Mouse (Mus musculus) gastrocnemius, adult 8-10 months (tissue): ENCODE measurements around the gene Ssrp1. TPM values are rescaled to one million over a fixed set of nuclear protein-coding genes. Genes with fewer than 3 reads are reported as not detected.
A peak's percentile ranks its signal among the peaks of the same experiment; 100 is the strongest.

Experiments used
- DNase-seq, 2 experiments: peaks; one replicate each; pipeline ENCODE4 v3.0.0; 2022; ENCODE audit warnings: low spot score in 2 of 2
- total RNA-seq, 4 experiments: library from RNA; stranded (reverse); gene quantifications; 2 replicates each; pipeline ENCODE4 v1.2.4; 2022

Ssrp1 gene
- total RNA-seq, 4 experiments from 2014 or later: 20.2 to 27.0 (median 23.5) TPM

- DNase-seq: no peak
These were observed 457 bp upstream of the Ssrp1 start for GRCm38 (mm10) chr2:85036507-85037046.

DNA sequence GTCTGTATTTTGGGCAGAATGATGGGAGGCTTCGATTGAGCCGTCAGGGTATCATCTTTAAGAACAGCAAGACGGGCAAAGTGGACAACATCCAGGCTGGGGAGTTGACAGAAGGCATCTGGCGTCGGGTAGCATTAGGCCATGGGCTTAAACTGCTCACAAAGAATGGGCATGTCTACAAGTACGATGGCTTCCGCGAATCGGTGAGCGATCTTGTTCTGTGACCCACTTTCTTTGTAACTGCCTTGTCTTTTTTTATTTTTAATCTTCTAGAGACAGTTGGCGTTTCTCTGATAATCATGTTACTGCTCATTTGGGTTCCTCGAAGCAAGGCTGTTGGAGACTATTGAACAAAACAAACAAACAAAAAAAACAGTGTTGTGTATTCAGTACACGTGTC is 1.3 kb downstream of the Ssrp1 start:
- no peak for DNase-seq

GRCm38 (mm10) chr2:85043623-85044022 is 6.6 kb downstream of the Ssrp1 start:
- DNase-seq: no peak

- DNase-seq: no peak
These were observed 9.2 kb downstream of the Ssrp1 start for GRCm38 (mm10) chr2:85046222-85046621.

GRCm38 (mm10) chr2:85047081-85047480 is 10.0 kb downstream of the Ssrp1 start:
- DNase-seq: no peak

- DNase-seq: peak; percentile 99
These were observed 10.6 kb downstream of the Ssrp1 start, which contains the start of gene Tnks1bp1 for GRCm38 (mm10) chr2:85047596-85048167. TSS of gene Tnks1bp1 (plus strand) at chr2:85048022.

DNA sequence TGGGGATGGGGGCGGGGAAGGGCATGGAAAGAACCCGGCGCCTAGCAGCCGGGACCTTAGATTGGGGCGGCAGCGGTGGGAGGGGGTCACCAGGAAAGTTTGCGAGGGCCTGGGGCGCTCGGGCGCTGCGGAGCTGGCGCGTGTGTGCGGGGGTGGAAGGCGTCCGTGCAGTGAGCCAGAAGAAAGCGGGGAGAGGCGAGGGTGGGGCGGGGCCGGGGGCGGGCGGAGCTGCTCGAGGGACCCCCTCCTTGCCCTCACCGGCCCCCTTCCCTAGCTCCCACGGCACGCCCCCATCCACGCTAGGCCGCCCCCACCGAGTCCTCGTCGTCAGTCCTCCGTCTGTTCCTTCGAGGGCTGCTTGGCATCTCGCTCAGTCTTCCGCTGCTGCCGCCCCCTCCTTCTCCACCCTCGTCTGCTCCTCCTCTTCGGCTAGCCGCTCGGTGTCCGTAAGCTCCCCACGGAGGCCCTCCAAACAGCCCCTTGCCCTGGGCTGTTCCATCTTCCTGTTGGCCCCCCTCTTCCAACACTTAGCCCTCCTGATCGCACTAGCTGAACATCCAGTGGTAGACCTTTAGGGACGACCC is 11.2 kb downstream of the Ssrp1 start:
- peak; percentile 55 to 71 for DNase-seq

- no peak for DNase-seq
These were observed 12.2 kb downstream of the Ssrp1 start for GRCm38 (mm10) chr2:85049277-85049676.

- DNase-seq: peak; percentile 64 to 73
These were observed 13.1 kb downstream of the Ssrp1 start for GRCm38 (mm10) chr2:85050001-85050634.

DNA sequence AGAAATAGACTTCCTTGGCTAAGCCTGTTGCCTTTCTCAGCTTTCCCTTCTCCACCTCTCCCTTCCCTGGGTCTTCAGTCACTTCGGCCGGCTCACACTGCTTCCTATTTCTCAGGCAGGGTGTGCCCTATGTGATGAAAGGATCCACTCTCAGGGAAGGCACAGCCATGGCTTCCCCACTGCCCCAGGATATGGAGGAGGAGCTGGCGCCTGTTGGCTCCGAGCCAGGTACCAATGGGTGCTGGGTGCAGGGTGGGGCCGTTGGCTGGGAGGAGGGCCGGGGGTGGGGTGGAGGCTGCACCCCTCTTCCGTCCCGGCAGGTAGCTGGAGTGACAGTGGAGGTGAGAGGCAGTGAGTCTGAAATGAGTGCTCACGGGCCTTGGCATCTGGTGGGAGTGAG is 13.7 kb downstream of the Ssrp1 start:
- DNase-seq: peak in 1 of 2 experiments; percentile 35

- DNase-seq: no peak
These were observed 16.3 kb downstream of the Ssrp1 start for GRCm38 (mm10) chr2:85053192-85053816.

- DNase-seq: no peak
These were observed 19.7 kb downstream of the Ssrp1 start for GRCm38 (mm10) chr2:85056711-85057110.

DNA sequence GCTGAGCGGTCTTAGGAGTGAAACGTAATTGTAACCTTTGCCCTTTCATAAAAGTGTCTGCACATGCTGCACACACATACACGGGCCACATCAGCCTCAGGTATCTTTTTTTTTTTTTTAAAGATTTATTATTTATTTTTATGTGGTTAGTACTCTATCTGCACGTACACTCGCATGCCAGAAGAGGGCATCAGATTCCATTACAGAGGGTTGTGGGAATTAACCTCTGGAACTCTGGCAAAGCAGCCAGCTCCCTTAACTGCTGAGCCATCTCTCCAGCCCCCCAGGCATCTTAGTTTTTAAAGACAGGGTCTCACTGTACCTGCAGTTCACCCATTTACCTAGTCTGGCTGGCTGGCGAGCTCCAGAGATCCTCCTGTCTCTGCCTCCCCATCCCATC is 22.6 kb downstream of the Ssrp1 start:
- DNase-seq: no peak

- DNase-seq: peak; percentile 62 to 63
These were observed 23.6 kb downstream of the Ssrp1 start for GRCm38 (mm10) chr2:85060591-85061060.

- peak in 1 of 2 experiments; percentile 31 for DNase-seq
These were observed 24.1 kb downstream of the Ssrp1 start for GRCm38 (mm10) chr2:85061107-85061541.

DNA sequence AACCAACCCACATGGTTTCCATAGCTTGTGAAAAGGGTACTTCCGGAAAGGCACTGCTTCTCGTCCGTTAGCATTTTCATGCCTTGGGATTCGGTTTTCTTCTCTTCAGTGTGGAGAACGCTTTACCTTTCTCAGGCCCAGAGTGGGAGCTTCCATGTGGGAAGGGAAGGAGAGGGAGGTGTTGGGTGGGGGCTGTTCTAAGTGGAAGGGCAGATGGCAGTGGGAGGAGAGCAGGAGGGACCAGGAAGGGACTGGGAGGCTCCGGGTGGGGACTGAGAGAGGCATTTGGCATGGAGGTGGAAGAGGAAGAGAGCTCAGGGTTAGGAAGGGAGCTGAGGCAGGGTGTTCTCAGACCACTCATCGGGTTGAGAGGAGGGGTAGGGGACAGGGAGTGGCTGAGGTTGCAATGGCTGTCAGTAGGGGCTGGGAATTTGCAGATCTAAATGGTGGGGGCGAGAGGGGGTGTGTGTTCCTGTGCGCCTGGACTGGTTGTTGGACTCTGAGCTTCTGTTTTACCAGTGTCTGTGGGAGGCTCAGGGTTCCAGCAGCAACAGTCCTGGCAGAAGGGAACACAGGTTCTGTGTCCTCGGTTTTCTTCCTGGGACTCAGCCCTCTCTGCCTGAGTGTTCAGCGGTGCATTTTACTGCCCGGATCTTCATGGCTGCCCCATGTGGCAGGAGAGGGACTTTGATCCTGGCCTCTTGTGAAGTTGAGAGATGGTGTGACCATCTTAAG is 28.3 kb downstream of the Ssrp1 start:
- DNase-seq: no peak

DNA sequence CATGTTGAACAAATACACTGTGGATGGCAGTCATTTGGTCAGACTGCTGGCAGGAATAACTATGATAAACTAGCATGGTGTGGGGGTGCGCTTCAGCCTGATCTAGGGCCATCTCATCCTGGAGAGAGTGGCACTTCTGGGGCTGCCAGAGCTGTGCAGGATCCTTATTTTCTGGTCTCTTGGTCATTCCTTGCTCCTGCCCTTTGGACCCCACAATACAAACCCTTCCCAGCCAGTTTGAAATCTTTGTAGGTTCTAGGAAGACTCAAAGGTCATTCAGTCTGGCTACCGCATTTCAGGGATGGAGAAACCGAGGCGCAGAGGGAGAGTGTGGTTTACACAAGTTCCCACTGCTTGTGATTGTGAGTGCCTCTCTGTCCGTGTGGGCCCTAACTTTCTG is 29.9 kb downstream of the Ssrp1 start:
- no peak for DNase-seq

DNA sequence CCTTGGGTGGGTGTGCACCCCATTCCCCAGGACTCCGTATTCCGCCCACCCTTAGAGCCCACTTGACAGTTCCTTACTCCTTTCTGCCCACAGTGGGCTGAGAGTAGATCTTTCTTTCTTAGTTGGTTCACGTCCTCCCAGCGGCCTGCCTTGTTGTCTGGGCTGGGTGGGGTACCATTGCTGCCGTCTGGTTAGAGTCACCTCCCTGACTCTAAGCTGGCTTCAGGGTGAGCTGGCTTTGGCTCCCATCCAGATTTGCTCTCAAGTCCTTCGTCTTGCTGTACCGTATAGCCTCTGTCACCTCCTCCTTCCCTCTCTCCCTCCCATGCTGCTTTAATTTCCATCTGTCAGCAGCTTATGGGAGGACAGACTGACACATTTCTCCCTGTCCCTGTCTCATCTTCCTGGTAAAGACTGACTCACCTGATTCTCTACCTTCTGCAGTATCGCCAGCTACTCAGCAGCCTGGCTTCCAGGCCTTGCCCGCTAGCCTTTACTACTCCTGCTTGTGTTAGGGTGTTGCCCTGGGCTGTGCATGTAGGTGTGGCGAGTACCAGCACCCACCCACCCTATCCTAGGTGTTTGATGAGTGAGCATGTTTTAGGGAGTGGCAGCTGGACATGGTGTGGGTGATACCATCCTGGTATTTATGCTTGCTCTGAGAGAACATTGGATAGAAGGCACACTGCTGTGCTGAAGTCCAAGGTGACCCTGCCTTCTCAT is 31.0 kb downstream of the Ssrp1 start:
- no peak for DNase-seq

DNA sequence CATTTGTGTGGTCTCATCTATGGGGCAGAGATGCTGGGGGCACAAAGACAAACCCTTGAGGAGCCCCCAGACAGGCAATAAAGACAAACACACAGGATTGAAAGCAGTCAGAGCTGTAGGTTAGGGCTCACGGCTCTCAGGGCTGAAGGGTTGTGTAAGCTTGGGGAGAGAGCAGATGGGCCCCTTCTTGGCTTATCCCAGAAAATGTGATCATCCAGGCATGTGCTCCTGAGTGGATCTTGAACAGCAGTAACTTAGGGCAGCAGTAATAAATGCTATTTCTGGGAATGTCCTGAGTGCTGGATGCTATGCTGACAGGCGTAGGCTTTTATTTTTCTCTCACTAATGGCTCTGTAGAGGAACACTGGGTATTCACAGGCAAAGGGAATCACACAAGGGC is 31.6 kb downstream of the Ssrp1 start:
- no peak for DNase-seq

- no peak for DNase-seq
These were observed 33.1 kb downstream of the Ssrp1 start for GRCm38 (mm10) chr2:85070086-85070485.

- DNase-seq: no peak
These were observed 34.9 kb downstream of the Ssrp1 start for GRCm38 (mm10) chr2:85071921-85072320.
